Mouse (Mus musculus): ENCODE measurements around the gene Eif3g.

The Eif3g gene

DNA sequence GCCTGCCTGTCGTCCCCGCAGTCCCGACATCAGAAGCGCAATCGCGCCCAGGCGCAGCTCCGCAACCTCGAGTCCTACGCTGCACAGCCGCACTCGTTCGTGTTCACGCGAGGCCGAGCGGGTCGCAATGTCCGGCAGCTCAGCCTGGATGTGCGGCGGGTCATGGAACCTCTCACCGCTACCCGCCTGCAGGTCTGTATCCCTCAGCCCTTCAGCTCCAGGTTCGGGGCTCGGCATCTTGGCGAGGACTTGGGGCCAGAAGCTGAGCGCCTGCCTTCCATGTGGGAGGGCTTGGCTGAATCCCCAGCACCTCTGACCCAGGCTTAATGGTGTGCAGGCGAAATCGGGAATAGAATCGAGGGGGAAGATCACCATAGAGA lies 10.0 kb downstream of the Eif3g start:
- DNase-seq (ENCODE audit: low spot score): no peak

DNA sequence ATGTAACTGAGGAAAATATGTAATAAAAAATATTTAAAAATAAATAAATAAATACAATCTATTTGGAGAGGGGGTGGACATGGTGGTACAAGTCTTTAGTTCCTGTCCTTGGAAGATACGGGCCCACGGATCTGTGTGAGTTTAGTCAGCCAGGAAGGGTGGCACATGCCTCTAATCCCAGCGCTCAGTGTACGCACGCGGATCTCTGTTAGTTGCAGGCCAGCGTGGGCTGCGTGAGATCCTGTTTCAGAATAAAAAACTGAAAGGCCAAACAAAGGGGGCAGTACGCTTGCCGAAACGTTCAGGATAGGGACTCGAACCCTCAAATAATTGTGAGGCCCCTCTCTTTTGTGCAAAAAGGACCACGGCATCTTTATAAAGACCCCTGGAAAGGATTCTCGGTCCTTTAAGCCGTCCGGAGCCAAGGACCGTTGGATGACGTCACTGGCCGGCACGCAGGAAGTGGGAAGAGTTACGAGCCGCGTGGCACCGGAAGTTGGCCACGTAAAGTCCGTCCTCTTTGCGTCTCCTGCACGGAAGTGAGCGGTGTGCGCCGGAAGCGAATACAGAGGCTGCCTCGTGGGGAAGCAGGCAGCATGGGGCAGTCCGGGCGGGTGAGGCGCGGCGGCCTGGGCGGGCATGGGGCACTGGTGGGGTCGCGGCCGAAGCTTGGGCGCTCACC lies 10.6 kb downstream of the Eif3g start, which contains the start of gene Ppan:
Gene Ppan, plus strand, starts transcription at position 472 of the 682 bp plus-strand sequence.
- peak; percentile 97 for DNase-seq (ENCODE audit: low spot score)

DNA sequence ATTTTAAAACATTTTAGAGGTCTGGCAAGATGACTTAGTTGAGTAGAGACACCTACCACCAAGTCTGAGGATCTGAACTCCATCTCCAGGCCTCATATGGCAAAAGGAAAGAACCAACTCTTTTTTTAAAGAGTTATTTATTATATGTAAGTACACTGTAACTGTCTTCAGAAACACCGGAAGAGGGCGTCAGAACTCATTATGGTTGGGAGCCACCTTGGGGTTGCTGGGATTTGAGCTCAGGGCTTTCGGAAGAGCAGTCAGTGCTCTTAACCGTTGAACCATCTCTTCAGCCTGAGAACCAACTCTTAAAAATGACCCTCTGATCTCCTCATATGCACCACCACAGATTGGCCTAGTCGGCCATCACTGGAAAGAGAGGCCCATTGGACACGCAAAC lies 11.2 kb downstream of the Eif3g start:
- DNase-seq (ENCODE audit: low spot score): no peak

DNA sequence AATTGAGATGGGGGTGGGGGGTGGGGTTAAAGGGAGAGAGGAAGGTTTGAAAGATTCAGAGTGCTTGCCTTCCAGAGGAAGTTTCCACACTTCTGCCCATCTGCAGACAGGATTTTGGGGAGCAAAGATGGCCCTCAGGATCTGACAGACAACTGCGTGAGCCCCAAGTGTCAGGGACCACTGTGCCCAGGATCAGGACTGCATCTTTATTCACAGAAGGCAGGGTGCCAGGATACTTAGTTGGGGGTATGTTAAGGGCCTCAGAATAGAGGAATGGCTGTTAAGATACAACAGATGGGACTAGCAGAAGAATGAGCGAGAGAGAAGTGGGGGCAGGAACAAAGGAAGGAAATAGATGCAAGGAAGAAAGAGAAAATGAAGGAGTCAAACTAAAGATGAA lies 11.9 kb downstream of the Eif3g start:
- DNase-seq (ENCODE audit: low spot score): no peak

DNA sequence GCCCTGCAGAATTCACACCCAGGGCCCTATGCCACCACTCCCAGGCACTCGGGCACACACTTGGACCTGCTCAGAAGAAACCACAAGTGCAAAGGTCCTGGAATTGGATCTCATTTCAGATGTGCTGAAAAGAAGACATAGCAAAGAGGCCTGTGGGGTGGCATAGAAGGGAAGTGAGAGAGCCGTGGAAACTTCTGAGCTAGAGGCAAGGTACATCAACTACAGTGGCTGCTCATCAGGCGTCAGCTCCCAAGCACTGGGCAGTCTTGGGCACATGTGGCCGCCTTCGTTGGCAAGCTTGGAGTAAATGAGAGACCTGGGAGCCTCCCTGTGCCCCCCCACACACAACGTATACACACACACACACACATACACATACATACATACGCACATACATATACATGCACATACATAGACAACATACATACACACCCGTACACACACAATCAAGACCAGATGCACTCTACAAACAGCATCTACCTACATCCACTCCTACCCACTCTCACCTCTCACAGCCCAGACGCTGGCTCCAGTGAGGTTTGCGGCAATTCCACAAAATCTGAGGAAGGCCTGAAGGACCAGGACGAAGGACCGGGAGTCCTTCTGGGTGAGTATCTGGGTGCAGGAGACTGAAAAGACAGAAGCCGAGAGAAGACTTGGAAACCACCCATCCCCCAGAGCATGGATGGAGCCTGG lies 19.2 kb downstream of the Eif3g start, which contains the start of gene Angptl6:
Gene Angptl6, minus strand, starts transcription at position 631 of the 696 bp plus-strand sequence.
- no peak for DNase-seq (ENCODE audit: low spot score)

DNA sequence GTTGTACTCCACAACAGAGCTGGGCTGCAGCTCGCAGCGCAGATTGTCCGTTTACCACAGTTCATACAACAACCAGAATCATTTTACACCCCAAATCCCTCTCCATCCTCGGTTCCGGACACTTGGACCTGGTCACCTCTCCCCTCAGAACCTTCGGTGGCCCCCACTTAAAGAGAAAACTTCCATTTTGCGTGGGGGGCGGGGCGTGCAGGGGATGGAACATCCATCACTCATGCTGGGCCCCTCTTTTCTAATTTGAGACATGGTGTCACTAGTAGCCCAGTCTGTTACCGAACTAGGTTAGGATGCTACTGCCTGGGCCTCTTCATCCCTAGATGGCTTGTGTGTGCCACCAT lies 19.7 kb downstream of the Eif3g start:
- no peak for DNase-seq (ENCODE audit: low spot score)

DNA sequence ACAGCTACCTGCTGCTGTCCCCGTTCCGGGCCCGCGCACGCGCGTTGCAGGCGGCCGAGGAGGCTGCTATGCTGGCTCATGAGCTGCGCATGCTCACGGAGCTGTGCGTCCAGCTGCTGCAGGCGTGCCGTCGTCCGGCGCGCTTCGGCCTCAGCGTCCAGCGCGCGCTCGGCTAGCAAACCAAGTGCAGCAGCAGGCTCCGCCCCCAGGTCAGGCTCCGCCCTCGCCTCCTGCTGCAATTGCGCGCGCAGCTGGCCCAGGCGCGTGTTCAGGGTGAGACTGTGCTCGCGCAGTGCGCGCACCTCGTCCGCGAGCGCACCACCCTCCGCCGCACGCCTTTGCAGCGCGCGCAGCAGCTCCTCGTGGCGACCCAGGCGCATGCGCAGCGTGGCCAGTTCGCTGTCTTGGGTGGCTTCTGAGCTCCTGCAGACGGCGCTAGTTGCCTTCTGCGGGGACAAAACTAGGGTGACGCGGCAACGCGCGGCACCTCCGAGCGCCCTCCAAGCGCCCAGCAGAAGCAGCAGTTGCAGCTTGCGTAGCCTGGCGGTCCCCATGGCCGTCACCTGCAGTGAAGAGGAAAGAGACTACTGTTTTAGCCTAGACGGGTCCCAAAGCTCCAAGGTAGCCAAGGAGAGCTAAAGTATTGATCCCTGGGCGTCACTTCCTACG lies 20.2 kb downstream of the Eif3g start:
- peak; percentile 99 for DNase-seq (ENCODE audit: low spot score)

DNA sequence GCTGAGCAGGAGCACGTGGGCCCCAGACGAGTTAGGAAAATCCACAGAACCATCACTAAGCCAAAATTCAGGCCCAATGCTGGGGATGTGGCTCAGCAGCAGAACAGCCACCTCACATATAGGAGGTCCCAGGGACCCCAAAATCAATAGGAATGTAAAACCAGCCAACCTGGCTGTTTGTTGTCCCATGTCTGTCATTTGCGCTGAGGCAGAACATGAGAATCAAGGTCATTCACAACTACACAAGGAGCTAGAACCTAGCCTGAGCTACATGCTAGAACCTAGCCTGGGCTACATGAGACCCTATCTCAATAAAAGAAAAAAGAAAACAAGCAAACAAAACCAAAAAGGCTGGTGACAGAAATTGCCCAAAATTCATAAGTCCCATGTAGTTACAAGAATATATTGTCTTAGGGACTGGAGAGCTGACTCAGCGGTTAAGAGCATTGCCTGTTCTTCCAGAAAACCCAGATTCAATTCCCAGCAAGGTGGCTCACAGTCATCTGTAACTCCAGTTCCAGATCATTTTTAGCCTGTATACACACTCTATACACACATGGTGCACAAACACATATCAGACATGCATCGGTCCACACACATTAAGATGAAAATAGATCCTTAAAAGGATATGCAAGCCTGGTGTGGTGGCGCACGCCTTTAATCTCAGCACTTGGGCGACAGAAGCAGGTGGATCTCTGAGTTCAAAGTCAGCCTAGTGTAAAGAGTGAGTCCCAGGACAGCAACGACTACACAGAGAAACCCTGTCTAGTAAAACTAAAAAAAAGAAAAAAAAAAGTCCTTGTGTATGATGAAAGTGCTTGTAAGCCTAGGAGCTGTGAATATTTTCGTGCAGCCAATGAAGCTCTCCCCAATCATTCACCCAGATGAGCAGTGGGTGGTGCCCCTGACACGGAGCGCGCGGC lies 21.0 kb downstream of the Eif3g start:
- no peak for DNase-seq (ENCODE audit: low spot score)

DNA sequence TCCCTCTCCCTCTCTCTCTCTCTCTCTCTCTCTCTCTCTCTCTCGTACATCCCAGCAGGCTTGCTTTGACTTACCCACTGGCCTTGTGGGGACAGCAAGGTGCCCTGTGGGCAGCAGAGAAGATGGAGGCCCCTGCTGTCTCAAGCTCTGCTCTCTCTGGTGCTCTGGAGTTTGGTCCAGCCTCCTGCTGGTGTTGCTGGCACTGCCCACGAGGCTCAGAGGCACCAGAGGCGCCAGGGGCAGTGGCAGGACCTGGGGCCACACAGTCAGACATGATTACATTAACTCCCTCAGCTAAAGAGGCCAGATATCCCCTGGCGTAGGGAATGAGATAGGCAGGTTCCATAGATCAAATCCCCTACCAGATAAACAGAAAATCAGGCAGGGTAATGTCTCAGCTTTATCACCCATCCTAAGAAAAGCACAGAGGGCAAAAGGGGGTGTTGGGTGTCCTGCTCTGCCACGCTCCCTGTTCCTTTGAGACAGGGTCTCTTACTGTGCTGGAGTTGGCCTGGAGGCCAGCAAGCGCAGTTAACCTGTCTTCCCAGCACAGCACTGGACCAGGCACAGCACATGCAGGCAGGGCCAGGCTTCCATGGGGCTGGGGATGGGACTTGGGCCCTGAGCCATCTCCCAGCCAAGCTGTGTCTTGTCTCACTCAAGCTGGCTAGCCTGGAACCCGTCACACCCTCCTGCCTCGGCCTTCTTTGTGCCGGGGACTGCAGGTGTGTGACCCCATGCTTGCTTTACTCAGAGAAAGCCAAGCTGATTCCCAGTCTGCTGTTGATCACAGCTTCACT lies 21.9 kb downstream of the Eif3g start:
- no peak for DNase-seq (ENCODE audit: low spot score)

DNA sequence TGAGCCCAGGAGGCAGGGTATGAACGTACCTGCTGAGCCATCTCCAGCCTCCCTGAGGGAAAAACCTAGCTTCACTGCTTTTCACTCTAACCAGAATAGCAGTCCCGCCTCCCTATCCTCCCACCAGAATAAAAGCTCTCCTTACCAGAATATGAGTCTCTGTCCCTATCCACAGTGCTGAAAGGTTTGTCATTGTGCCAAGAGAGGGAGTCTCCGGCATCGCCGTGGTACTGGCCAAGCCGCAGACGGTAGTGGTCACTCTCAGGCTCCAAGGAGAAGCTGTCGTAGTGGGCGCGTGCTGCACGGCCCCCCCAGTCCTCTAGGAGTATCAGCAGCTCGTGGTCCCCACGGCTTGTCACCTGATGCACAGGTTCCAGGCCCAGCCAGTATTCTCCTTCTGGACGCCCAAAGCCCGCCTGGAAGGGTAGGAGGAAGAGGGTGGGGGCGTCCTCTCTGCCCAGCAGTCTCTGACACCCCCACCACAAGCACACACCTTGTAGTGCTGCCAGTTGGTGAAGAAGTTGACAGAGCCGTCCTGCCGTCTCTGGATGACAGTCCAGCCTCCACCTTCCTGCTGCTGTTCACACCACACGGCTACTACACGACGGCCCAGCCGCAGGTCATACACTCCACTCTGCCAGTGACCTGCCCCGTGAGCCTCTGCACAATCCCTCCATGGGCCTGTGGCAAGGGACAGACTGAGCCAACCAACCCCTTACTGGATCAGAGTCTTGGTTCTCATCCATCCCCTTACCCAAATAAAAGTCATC lies 23.2 kb downstream of the Eif3g start:
- DNase-seq (ENCODE audit: low spot score): no peak

DNA sequence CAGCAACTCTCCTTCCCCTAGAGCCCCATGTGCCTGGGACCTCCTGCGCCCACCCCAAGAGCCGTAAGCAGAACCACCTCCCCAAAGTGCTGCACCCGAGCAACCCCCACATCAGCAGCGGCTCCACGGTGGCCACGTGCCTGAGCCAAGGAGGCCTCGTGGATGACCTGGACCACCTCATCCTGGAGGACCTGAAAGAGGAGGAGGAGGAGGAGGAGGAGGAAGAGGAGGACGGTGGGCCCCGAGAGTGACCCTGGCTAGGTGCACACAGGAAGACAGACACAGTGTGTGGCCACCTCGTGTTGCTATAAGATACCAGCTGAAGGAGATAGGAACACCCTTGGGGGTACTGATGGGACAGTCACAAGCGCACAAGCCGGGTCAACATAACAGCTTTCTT lies 24.9 kb downstream of the Eif3g start:
- no peak for DNase-seq (ENCODE audit: low spot score)

DNA sequence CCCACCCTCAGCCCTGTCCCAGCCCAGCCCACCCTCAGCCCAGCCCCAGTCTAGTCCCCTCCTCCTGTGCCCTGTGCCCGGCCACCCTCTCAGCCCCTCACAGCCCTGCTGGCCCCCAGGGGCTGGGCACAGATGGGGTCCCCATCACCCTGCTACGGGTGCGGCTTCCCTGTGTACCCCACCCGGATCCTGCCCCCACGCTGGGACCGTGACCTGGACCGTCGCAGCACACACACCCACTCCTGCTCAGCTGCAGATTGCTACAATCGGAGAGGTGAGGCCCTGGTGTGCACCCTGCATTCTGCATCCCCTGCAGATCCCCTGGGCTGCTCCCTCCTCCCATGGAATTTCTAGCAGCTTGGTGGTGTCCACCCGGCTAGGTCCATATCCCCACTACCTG lies 25.4 kb downstream of the Eif3g start:
- DNase-seq (ENCODE audit: low spot score): no peak

DNA sequence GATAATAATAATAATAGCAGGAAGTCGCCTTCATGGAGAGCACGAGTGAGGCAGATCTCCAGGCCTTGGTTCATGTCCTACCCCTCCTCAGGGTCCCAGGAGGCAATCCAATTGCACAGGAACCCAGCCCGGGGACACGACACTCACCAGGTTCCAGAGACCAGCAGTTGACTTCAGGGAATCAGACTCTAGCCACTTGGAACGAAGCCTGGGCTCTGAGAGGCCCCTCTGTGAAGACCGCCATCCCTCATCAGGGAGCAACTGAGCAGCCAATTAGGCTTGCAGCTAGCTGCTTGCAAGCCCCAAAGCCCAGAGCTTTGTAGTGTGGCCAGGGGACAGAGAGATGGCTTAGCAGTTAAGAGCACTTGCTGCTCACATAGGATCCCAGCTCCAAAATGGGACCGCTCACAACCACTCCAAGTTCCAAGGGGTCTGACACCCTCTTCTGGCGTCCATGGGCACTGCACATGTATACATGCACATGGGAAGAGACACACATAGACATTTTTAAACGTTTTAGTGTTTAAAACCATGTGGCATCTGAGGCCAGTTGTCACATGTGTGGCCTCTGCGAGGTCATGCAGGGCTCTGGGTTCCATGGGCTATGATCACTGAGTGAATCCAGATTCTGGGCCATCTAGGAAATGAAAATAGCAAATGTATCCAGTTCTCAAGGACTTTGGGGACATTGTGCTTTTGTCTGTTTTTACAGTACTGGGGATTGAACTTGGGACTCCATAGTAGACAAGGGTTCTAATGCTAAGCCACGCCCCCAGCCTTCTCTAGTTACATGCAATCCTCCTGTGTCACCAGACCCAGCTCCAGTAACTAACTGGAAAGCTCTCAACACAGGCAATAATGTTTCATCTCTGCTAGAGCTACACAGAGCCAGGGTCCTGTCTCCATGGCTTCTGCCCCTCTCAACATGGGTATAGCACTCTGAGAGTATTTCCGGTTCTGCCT lies 27.9 kb downstream of the Eif3g start:
- no peak for DNase-seq (ENCODE audit: low spot score)

DNA sequence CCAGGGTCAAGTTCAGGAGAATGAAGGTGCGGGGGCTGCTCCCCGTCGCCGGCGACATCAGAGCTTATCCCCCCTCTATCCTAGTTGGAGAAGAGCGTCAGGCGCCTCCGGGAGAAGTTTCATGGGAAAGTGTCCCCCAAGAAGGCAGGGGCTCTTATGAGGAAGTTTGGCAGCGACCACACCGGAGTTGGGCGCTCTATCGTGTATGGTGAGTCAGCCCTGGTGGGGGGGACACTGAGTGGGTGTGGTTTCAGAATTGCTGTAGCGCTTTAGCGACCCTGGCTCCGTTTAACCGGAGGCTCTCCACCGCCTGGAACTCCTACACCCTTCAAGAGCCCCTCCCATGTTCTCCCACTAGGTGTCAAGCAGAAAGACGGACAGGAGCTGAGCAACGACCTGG lies 29.2 kb downstream of the Eif3g start:
- no peak for DNase-seq (ENCODE audit: low spot score)

DNA sequence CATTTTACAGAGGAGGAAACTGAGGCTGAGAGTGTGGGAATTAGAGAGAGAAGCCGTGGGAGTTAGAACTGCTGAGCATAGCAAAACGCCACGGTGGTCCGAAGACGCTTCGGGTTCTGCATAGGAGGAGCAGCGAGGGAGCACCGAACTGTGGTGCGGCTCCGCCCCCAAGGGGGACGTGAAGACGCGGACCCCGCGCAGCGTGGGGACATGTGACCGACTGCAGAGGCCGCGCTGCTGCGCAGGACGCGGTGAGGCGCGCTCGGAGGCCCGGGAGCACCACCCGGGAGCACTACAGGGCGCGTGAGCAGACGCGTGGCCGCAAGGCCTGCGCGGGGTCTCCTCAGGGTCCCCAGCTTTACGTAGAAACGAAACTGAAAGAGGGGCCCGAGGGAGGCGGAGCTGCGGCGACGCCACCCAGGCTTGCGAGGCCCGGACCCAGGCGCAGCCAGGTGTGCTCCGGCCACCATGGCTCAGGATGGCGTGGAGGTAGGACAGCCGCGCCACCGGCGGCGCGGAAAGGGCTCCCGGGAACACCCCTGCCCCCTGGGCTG lies 29.9 kb downstream of the Eif3g start, which contains the start of gene A230050P20Rik:
Gene A230050P20Rik, plus strand, starts transcription at position 195 of the 554 bp plus-strand sequence.
- peak; percentile 54 for DNase-seq (ENCODE audit: low spot score)

DNA sequence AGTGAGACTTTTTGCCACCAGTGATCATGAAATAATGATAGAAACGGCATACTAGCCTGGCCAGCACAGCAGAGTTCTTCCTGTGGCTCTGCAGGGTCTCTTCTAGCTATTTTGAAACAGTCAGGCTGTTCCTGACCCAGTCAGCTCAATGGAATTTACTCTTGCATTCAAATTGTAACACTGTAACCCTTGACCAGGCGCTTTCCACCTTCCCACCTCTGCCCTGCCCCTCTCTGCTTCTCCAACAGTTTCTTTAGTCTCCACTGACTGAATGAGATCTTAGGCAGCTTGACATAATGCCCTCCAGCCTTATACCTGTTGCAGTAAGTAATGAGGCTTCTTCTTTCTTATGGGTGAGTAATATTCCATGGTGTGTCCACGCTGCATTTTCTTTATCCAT lies 31.5 kb downstream of the Eif3g start:
- DNase-seq (ENCODE audit: low spot score): no peak

DNA sequence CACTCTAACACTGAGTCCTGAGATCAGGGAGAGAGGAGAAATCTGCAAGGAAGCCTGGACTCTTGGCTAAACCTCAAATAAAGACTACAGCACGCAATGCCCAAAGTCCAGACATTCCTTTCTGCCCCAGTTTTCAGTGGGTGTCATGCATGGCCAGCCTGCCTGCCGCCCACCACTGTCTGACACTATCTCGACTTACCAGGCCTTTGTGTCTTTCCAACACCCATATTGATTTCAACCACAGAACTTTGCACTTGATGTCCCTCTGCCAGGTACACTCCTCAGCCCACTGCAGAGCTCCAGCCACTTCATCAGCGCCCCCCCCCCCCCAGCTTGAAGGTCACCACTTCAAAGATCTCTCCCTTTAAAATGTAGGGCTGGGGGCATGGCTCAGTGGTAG lies 36.2 kb downstream of the Eif3g start:
- DNase-seq (ENCODE audit: low spot score): no peak

DNA sequence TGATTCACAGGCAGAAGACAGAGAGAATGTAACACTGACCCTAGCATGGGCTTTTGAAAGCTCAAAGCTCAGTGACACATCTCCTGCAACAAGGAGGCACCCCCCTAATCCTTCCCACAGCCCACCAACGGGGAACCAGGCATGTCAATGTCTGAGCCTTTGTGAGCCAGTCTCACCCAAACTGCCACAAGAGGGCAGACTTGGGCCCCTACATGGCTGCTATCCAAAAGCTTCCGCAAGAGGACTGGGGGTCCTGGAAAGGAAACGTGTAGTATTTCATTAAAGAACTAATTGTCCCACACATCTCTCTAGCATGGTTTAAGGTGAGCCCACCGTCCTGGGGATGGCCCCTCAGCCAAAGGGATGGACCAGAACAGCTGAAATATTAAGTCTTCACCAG lies 36.6 kb downstream of the Eif3g start:
- DNase-seq (ENCODE audit: low spot score): no peak

DNA sequence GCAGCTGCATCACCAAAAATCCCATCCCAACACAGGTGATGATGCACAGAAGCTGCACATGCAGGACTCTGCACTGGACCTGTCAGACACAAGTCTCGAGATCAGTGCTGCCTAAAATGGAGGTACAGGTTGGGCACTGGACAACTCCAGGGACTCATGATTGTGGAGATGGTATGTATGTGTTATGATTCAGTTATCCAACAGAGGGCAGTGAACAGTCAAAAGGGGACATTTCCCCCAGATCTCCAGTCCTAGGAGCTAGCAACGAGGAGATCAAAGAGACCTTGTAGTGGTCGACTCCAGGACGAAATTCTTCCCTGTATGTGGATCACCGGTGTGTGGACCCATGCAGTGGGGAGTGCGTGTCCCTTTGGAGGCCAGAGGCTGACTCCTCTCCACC lies 38.5 kb downstream of the Eif3g start:
- no peak for DNase-seq (ENCODE audit: low spot score)
